37 mouse cellular contexts compared by ENCODE assay signal in the genomic region with DNA sequence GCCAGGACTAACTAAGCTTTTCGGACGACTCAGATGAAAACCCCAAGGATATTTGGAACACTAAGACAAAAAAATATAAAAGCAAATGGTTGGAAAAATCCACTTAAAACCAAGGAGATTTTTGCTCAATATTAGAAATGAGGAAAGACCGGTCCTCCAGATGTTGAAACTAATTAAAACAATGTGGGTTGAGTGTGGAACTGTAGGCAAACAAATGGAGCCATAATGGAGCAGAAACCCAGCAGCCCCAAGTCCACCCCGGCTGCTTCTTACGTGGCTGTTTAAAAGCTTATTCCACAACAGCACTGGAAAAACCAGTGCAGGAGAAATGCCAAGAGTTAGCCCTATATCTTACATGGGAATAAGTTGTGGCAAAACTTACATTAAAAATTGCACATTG. TPM values are rescaled to one million over a fixed set of nuclear protein-coding genes. Genes with fewer than 3 reads are reported as not detected.
A peak's percentile ranks its signal among the peaks of the same experiment; 100 is the strongest.
DNase-seq lines count a peak whose midpoint lies in the region; ATAC-seq and TF ChIP-seq lines count a peak whose summit lies in the region.
"Had no signal": no experiment of that assay in that cellular context is flagged by ENCODE, and none has a peak within 500 bp of the region (broad histone marks: within the 10 kb centered on the region; RNA-seq: fewer than 3 reads in every experiment).

No protein-coding gene starts in this region.

- H3K79me2 ChIP-seq in heart, adult 2 months (replicated peaks; ENCODE audit: control insufficient read depth, insufficient read depth, low read length): no peaks in the 10 kb centered on the region

- TF ChIP-seq EP300 in heart, adult 2 months (IDR thresholded peaks at IDR 0.05; ENCODE audit: insufficient read depth, low read depth, low read length): no peak

- no peak overlapping the region for H3K27ac ChIP-seq in embryonic facial prominence, embryonic 11.5 days (replicated peaks; ENCODE audit: low read depth, low read length)
- no peak overlapping the region for H3K27ac ChIP-seq in embryonic facial prominence, embryonic 10.5 days (replicated peaks)
- peak overlapping the region; percentile 70; the same call in 1 of the 2 replicates for H3K27ac ChIP-seq in embryonic facial prominence, embryonic 12.5 days
- peak overlapping the region; percentile 50 for H3K27ac ChIP-seq in limb, embryonic 14.5 days (replicated peaks; ENCODE audit: low read depth, low read length)
- H3K27ac ChIP-seq in midbrain, embryonic 16.5 days (ENCODE audit: low read length): no peak overlapping the region
- no peak overlapping the region for H3K27ac ChIP-seq in heart, adult 2 months
- H3K27ac ChIP-seq: forebrain, embryonic 13.5 days; kidney, embryonic 15.5 days; left cerebral cortex, adult 2 months; liver, embryonic 12.5 days; macrophage; midbrain, embryonic 13.5 days; neural tube, embryonic 15.5 days had no signal

- H3K9me3 ChIP-seq in embryonic facial prominence, embryonic 11.5 days (replicated peaks; ENCODE audit: control insufficient read depth, low read length): no peaks in the 10 kb centered on the region
- H3K9me3 ChIP-seq in embryonic facial prominence, embryonic 10.5 days: no peaks in the 10 kb centered on the region
- no peaks in the 10 kb centered on the region for H3K9me3 ChIP-seq in embryonic facial prominence, embryonic 12.5 days
- no peaks in the 10 kb centered on the region for H3K9me3 ChIP-seq in limb, embryonic 14.5 days (ENCODE audit: control insufficient read depth, low read length)
- no peaks in the 10 kb centered on the region for H3K9me3 ChIP-seq in midbrain, embryonic 16.5 days (replicated peaks; ENCODE audit: control insufficient read depth, low read length, poor library complexity, severe bottlenecking)
- H3K9me3 ChIP-seq: forebrain, embryonic 13.5 days; hindbrain, embryonic 10.5 days; kidney, embryonic 15.5 days; liver, embryonic 12.5 days; midbrain, embryonic 13.5 days; neural tube, embryonic 15.5 days had no signal

- H3K9ac ChIP-seq in embryonic facial prominence, embryonic 11.5 days (replicated peaks; ENCODE audit: low read length): no peak overlapping the region
- no peak overlapping the region for H3K9ac ChIP-seq in embryonic facial prominence, embryonic 12.5 days
- no peak overlapping the region for H3K9ac ChIP-seq in limb, embryonic 14.5 days (ENCODE audit: low read depth, low read length, severe bottlenecking)
- H3K9ac ChIP-seq in midbrain, embryonic 16.5 days (ENCODE audit: low read depth, low read length): no peak overlapping the region
- H3K9ac ChIP-seq in heart, adult 2 months (ENCODE audit: low read depth, low read length): no peak overlapping the region
- H3K9ac ChIP-seq: forebrain, embryonic 13.5 days; kidney, embryonic 15.5 days; liver, embryonic 12.5 days; liver, postnatal 0 days; midbrain, embryonic 13.5 days; neural tube, embryonic 15.5 days had no signal

- H3K4me1 ChIP-seq in embryonic facial prominence, embryonic 11.5 days (ENCODE audit: control insufficient read depth, insufficient read depth, low read length): no peaks in the 10 kb centered on the region
- H3K4me1 ChIP-seq in embryonic facial prominence, embryonic 10.5 days: peaks cover 26% of the 10 kb centered on the region
- H3K4me1 ChIP-seq in embryonic facial prominence, embryonic 12.5 days: peaks cover 18% of the 10 kb centered on the region
- H3K4me1 ChIP-seq in limb, embryonic 14.5 days (ENCODE audit: control insufficient read depth, insufficient read depth, low read length): peaks cover 41% of the 10 kb centered on the region
- H3K4me1 ChIP-seq in midbrain, embryonic 16.5 days (ENCODE audit: control insufficient read depth, insufficient read depth, low read length): 0 out of 2 replicates have a peak, but pooled peaks cover 2% of the 10 kb centered on the region
- H3K4me1 ChIP-seq in heart, adult 2 months (ENCODE audit: control insufficient read depth, insufficient read depth, low read length): no peaks in the 10 kb centered on the region
- H3K4me1 ChIP-seq: kidney, embryonic 15.5 days had no signal

- peak; percentile 33 for DNase-seq in embryonic facial prominence, embryonic 11.5 days (ENCODE audit: low spot score)
- DNase-seq in embryonic facial prominence, embryonic 10.5 days (ENCODE audit: low spot score): no peak
- DNase-seq in forelimb bud, embryonic 11.5 days (ENCODE audit: low read depth, low spot score): peak; percentile 25
- peak; percentile 51 for DNase-seq in limb, embryonic 14.5 days (ENCODE audit: low spot score)
- no peak for DNase-seq in right cerebral cortex, postnatal 36 days (ENCODE audit: low spot score in 2 of 2)
- no peak for DNase-seq in heart, adult 2 months
- DNase-seq: adrenal gland, adult 2 months; adrenal gland, postnatal 36 days; cerebellum, adult 18-20 months; cerebellum, postnatal 14 days; gastrocnemius, postnatal 36 days; heart, postnatal 14 days; kidney, adult 18-20 months; kidney, postnatal 25 days; liver, postnatal 0 days; right cerebral cortex, postnatal 14 days; spleen, adult 18-20 months; thymus, postnatal 25 days had no signal

- TF ChIP-seq POLR2A in limb, embryonic 14.5 days (IDR thresholded peaks at IDR 0.05; ENCODE audit: borderline replicate concordance, extremely low read depth, insufficient read depth, insufficient read length): no peak
- no peak for TF ChIP-seq POLR2A in heart, adult 2 months (IDR thresholded peaks at IDR 0.05; ENCODE audit: insufficient read depth, low read depth, low read length)

- no peaks in the 10 kb centered on the region for H3K36me3 ChIP-seq in embryonic facial prominence, embryonic 11.5 days (replicated peaks; ENCODE audit: control insufficient read depth, insufficient read depth, low read depth, low read length)
- peaks cover 34% of the 10 kb centered on the region for H3K36me3 ChIP-seq in embryonic facial prominence, embryonic 10.5 days (replicated peaks)
- peaks cover 20% of the 10 kb centered on the region for H3K36me3 ChIP-seq in embryonic facial prominence, embryonic 12.5 days
- H3K36me3 ChIP-seq in limb, embryonic 14.5 days (ENCODE audit: control insufficient read depth, insufficient read depth, low read length): peaks cover 25% of the 10 kb centered on the region
- H3K36me3 ChIP-seq in midbrain, embryonic 16.5 days (ENCODE audit: control insufficient read depth, insufficient read depth, low read length): no peaks in the 10 kb centered on the region
- no peaks in the 10 kb centered on the region for H3K36me3 ChIP-seq in heart, adult 2 months (ENCODE audit: control insufficient read depth, insufficient read depth, low read length)
- H3K36me3 ChIP-seq: liver, embryonic 12.5 days; neural tube, embryonic 15.5 days had no signal

- WGBS in embryonic facial prominence, embryonic 11.5 days: 59% methylated on average over 5 of the region's 5 CpGs
- 68% methylated on average over 5 of the region's 5 CpGs for WGBS in embryonic facial prominence, embryonic 10.5 days
- 37% methylated on average over 5 of the region's 5 CpGs for WGBS in embryonic facial prominence, embryonic 12.5 days
- 26% methylated on average over 5 of the region's 5 CpGs for WGBS in limb, embryonic 14.5 days
- WGBS in midbrain, embryonic 16.5 days: 61% methylated on average over 5 of the region's 5 CpGs
- 80% methylated on average over 5 of the region's 5 CpGs for WGBS in heart, adult 2 months

- H3K4me3 ChIP-seq in embryonic facial prominence, embryonic 11.5 days (ENCODE audit: low read depth, low read length): no peak overlapping the region
- no peak overlapping the region for H3K4me3 ChIP-seq in embryonic facial prominence, embryonic 10.5 days
- no peak overlapping the region for H3K4me3 ChIP-seq in embryonic facial prominence, embryonic 12.5 days
- H3K4me3 ChIP-seq in limb, embryonic 14.5 days (replicated peaks; ENCODE audit: low read length): no peak overlapping the region
- H3K4me3 ChIP-seq in midbrain, embryonic 16.5 days (ENCODE audit: low read depth, low read length): no peak overlapping the region
- no peak overlapping the region for H3K4me3 ChIP-seq in heart, adult 2 months
- H3K4me3 ChIP-seq: forebrain, embryonic 13.5 days; hindbrain, embryonic 10.5 days; kidney, embryonic 15.5 days; left cerebral cortex, adult 2 months; liver, embryonic 12.5 days; midbrain, embryonic 13.5 days; neural tube, embryonic 15.5 days had no signal

- no peak for TF ChIP-seq CTCF in heart, adult 2 months (IDR thresholded peaks at IDR 0.05)

- intact Hi-C loops in heart, adult 2 months (cut with DNase I): no loop called here

- no peaks in the 10 kb centered on the region for H3K27me3 ChIP-seq in embryonic facial prominence, embryonic 11.5 days (ENCODE audit: control insufficient read depth, insufficient read depth, low read length)
- no peaks in the 10 kb centered on the region for H3K27me3 ChIP-seq in embryonic facial prominence, embryonic 10.5 days (replicated peaks; ENCODE audit: low read depth, poor library complexity, severe bottlenecking)
- H3K27me3 ChIP-seq in embryonic facial prominence, embryonic 12.5 days: no peaks in the 10 kb centered on the region
- no peaks in the 10 kb centered on the region for H3K27me3 ChIP-seq in limb, embryonic 14.5 days (ENCODE audit: control insufficient read depth, insufficient read depth, low read length)
- H3K27me3 ChIP-seq in midbrain, embryonic 16.5 days (ENCODE audit: control insufficient read depth, insufficient read depth, low read depth, low read length): no peaks in the 10 kb centered on the region
- no peaks in the 10 kb centered on the region for H3K27me3 ChIP-seq in heart, adult 2 months (ENCODE audit: control insufficient read depth, insufficient read depth, low read length)
- H3K27me3 ChIP-seq: forebrain, embryonic 13.5 days; kidney, embryonic 15.5 days; liver, embryonic 12.5 days; midbrain, embryonic 13.5 days; neural tube, embryonic 15.5 days had no signal

- ATAC-seq in embryonic facial prominence, embryonic 11.5 days (replicated peaks; ENCODE audit: insufficient number of reproducible peaks, low FRiP score, low TSS enrichment, low read depth): no peak
- no peak for ATAC-seq in embryonic facial prominence, embryonic 12.5 days (ENCODE audit: insufficient number of reproducible peaks, insufficient read depth, low FRiP score, low TSS enrichment)
- ATAC-seq in limb, embryonic 14.5 days (ENCODE audit: low FRiP score, low read depth): no peak
- ATAC-seq in midbrain, embryonic 16.5 days: no peak
- ATAC-seq: activated CD4-positive, CD25-positive, alpha-beta regulatory T cell, adult 4 months; CD4-positive, CD25-positive, alpha-beta regulatory T cell, adult 4 months; forebrain, embryonic 13.5 days; hindbrain, embryonic 16.5 days; liver, embryonic 12.5 days; liver, postnatal 0 days; midbrain, embryonic 13.5 days had no signal

- H3K4me2 ChIP-seq in embryonic facial prominence, embryonic 11.5 days (ENCODE audit: low read depth, low read length): no peak overlapping the region
- no peak overlapping the region for H3K4me2 ChIP-seq in embryonic facial prominence, embryonic 12.5 days (replicated peaks)
- peak overlapping the region; percentile 6; the same call in 1 of the 2 replicates for H3K4me2 ChIP-seq in limb, embryonic 14.5 days (replicated peaks; ENCODE audit: low read depth, low read length, severe bottlenecking)
- H3K4me2 ChIP-seq in midbrain, embryonic 16.5 days (ENCODE audit: low read length): no peak overlapping the region
- H3K4me2 ChIP-seq: forebrain, embryonic 13.5 days; kidney, embryonic 15.5 days; liver, embryonic 12.5 days; midbrain, embryonic 13.5 days; neural tube, embryonic 15.5 days had no signal

RNA-seq across cellular contexts. Expression of gene Antxr1, which starts 32.9 kb away (rescaled TPM):
- 10.3 TPM in 2 replicates for polyA plus RNA-seq in embryonic facial prominence, embryonic 11.5 days (2014; fragmentation: Nextera tagmentation; extraction: Ambion mirVana)
- 4.8 and 6.2 TPM in 2 replicates for polyA plus RNA-seq in embryonic facial prominence, embryonic 10.5 days (2016; fragmentation: Nextera tagmentation; extraction: Ambion mirVana)
- polyA plus RNA-seq in embryonic facial prominence, embryonic 12.5 days (2016; fragmentation: Nextera tagmentation; extraction: Ambion mirVana): 13.3 and 14.2 TPM in 2 replicates
- polyA plus RNA-seq in limb, embryonic 14.5 days (2012; rRNA removed): 70.3 and 75.7 TPM in 2 replicates
- 33.8 and 39.2 TPM in 2 replicates for polyA plus RNA-seq in limb, embryonic 14.5 days (2014; fragmentation: Nextera tagmentation; extraction: Ambion mirVana)
- polyA plus RNA-seq in midbrain, embryonic 16.5 days (2015; fragmentation: Nextera tagmentation; extraction: Ambion mirVana): 2.7 and 3.0 TPM in 2 replicates
- 1 to 10 TPM; 6.5 to 8.5 TPM for total RNA-seq in heart, adult 2 months (2021)
- 4.8 and 7.1 TPM in 2 replicates for polyA plus RNA-seq in heart, adult 2 months (2012; rRNA removed)
- total RNA-seq: megakaryocyte-erythroid progenitor cell, adult 5-6 weeks had no signal
- polyA plus RNA-seq: CD4-positive, CD25-positive, alpha-beta regulatory T cell, adult 4 months had no signal

RNA-seq across cellular contexts. Expression of gene Gkn1, which starts 48.0 kb away (rescaled TPM):
- not detected in 2 replicates for polyA plus RNA-seq in embryonic facial prominence, embryonic 11.5 days (2014; fragmentation: Nextera tagmentation; extraction: Ambion mirVana)
- polyA plus RNA-seq in embryonic facial prominence, embryonic 10.5 days (2016; fragmentation: Nextera tagmentation; extraction: Ambion mirVana): not detected in 2 replicates
- polyA plus RNA-seq in embryonic facial prominence, embryonic 12.5 days (2016; fragmentation: Nextera tagmentation; extraction: Ambion mirVana): not detected in 2 replicates
- 0.15 TPM in 1 of 2 replicates, not detected in the other for polyA plus RNA-seq in limb, embryonic 14.5 days (2012; rRNA removed)
- not detected in 2 replicates for polyA plus RNA-seq in limb, embryonic 14.5 days (2014; fragmentation: Nextera tagmentation; extraction: Ambion mirVana)
- not detected in 2 replicates for polyA plus RNA-seq in midbrain, embryonic 16.5 days (2015; fragmentation: Nextera tagmentation; extraction: Ambion mirVana)
- not detected for total RNA-seq in heart, adult 2 months (2021)
- 0.12 TPM in 2 replicates for polyA plus RNA-seq in heart, adult 2 months (2012; rRNA removed)
- total RNA-seq: adrenal gland, adult 2 months; adrenal gland, postnatal 36 days; gastrocnemius, postnatal 36 days; heart, adult 18-20 months; heart, postnatal 14 days; layer of hippocampus, adult 18-20 months; layer of hippocampus, postnatal 14 days; megakaryocyte-erythroid progenitor cell, adult 5-6 weeks had no signal
- polyA plus RNA-seq: activated CD4-positive, CD25-positive, alpha-beta regulatory T cell, adult 4 months; CD4-positive, CD25-positive, alpha-beta regulatory T cell, adult 4 months; forebrain, embryonic 13.5 days; heart, embryonic 14.5 days; hindbrain, embryonic 10.5 days; hindbrain, embryonic 16.5 days; kidney, embryonic 15.5 days; liver, embryonic 12.5 days; liver, postnatal 0 days; lung, embryonic 16.5 days; macrophage; midbrain, embryonic 13.5 days; neural tube, embryonic 15.5 days had no signal

Comparison
In these comparisons a context has a peak if more than half of its experiments do, and no peak if none do; other contexts are left out.
1. DNase-seq: peak in embryonic facial prominence, embryonic 11.5 days (single experiment), forelimb bud, embryonic 11.5 days (single experiment) and limb, embryonic 14.5 days (single experiment); none in embryonic facial prominence, embryonic 10.5 days (single experiment), right cerebral cortex, postnatal 36 days (0 of 2) and heart, adult 2 months (0 of 2).
2. H3K27ac ChIP-seq: peak in embryonic facial prominence, embryonic 12.5 days (single experiment) and limb, embryonic 14.5 days (single experiment); none in embryonic facial prominence, embryonic 11.5 days (single experiment), embryonic facial prominence, embryonic 10.5 days (single experiment), midbrain, embryonic 16.5 days (single experiment) and heart, adult 2 months (single experiment).